Mouse (Mus musculus): ENCODE data around the gene Nudt15.

DNA sequence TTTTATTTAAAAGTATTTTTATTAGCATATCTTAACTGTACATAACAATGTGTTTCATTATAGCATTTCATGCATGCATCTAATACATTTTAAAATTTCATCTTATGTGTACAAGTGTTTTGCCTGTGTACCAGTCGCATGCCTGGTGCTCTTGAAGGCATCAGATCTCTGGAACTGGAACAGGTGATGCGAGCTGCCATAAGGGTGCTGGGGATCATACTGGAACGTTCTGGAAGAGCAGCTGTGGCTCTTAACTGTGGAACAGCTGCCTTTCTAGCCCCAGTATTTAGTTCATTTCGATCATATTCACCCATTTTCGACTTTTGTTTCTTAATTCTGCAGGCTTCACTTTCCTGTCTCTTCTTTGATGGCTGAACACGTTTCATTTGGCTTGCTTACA, 3.1 kb upstream of the Nudt15 start:
- TF ChIP-seq CEBPB (IDR thresholded peaks at IDR 0.05; ENCODE audit: low read depth) = no peak
- TF ChIP-seq USF1 (IDR thresholded peaks at IDR 0.05; ENCODE audit: low read depth) = no peak
- no peak for TF ChIP-seq CTCF (IDR thresholded peaks at IDR 0.05; ENCODE audit: control insufficient read depth, insufficient read depth, insufficient read length)
- TF ChIP-seq FOSL1 (IDR thresholded peaks at IDR 0.05; ENCODE audit: insufficient read depth, low read length, poor library complexity, severe bottlenecking) = no peak
